Mouse (Mus musculus) hindlimb bud, embryonic 11.5 days (tissue): ENCODE results near the gene Taf9.

Experiments
- DNase-seq: peaks from one replicate; pipeline ENCODE4 v3.0.0-alpha.2; 2012; ENCODE audit warnings: low read depth, low spot score; ENCODE audit errors: extremely low spot score

Gene Taf9

GRCm38 (mm10) chr13:100669291-100670022 is 18.1 kb downstream of the Taf9 start, which contains the start of gene Ccdc125:
Gene Ccdc125 (plus strand): TSS chr13:100669717.
- no peak for DNase-seq

- DNase-seq, result no peak
These were observed 18.9 kb downstream of the Taf9 start for GRCm38 (mm10) chr13:100670181-100670741.

- DNase-seq, result no peak
These were observed 24.7 kb downstream of the Taf9 start for GRCm38 (mm10) chr13:100675936-100676635.

GRCm38 (mm10) chr13:100681615-100682014 is 30.2 kb downstream of the Taf9 start:
- no peak for DNase-seq

- no peak for DNase-seq
These were observed 31.5 kb downstream of the Taf9 start for GRCm38 (mm10) chr13:100682837-100683236.

- DNase-seq, result no peak
These were observed 33.0 kb downstream of the Taf9 start for GRCm38 (mm10) chr13:100684355-100684754.

GRCm38 (mm10) chr13:100687513-100687912 is 36.1 kb downstream of the Taf9 start:
- DNase-seq, result no peak

- no peak for DNase-seq
These were observed 46.2 kb downstream of the Taf9 start for GRCm38 (mm10) chr13:100697541-100697940.

GRCm38 (mm10) chr13:100698866-100699265 is 47.5 kb downstream of the Taf9 start:
- no peak for DNase-seq

- no peak for DNase-seq
These were observed 52.1 kb downstream of the Taf9 start for GRCm38 (mm10) chr13:100703468-100703867.
